Mouse (Mus musculus) heart, embryonic 11.5 days (tissue): ENCODE measurements around the gene Iqcf5. TPM values are rescaled to one million over a fixed set of nuclear protein-coding genes. Genes with fewer than 3 reads are reported as not detected.
"Not testable (repeated sequence)": the region's sequence is repeated elsewhere in the genome, so short reads cannot be mapped to it uniquely, and the experiment has no call there.

ENCODE experiments used
- ATAC-seq: fragments of 200-750 bp; cut with Nextera tagmentation; replicated peaks from 2 replicates; pipeline ENCODE4 v1.8.0; 2017; ENCODE audit warnings: moderate library complexity; ENCODE audit not compliant: insufficient number of reproducible peaks, low FRiP score, low TSS enrichment
- H3K27ac ChIP-seq: fragments of 300-500 bp; sonication (generic); 2 replicates; pipeline ENCODE4 v1.5.1; 2014; ENCODE audit warnings: mild to moderate bottlenecking, low read depth, low read length
- H3K27me3 ChIP-seq: fragments of 300-500 bp; sonication (generic); 2 replicates; pipeline ENCODE4 v1.6.1; 2014; ENCODE audit warnings: mild to moderate bottlenecking, low read length, mixed read lengths; ENCODE audit not compliant: control insufficient read depth, insufficient read depth
- H3K36me3 ChIP-seq: fragments of 300-500 bp; sonication (generic); 2 replicates; pipeline ENCODE4 v1.6.1; 2014; ENCODE audit warnings: mild to moderate bottlenecking, low read length, moderate library complexity, mixed read lengths; ENCODE audit not compliant: control insufficient read depth, insufficient read depth
- H3K4me1 ChIP-seq: fragments of 300-500 bp; sonication (generic); 2 replicates; pipeline ENCODE4 v1.6.1; 2014; ENCODE audit warnings: low read length; ENCODE audit not compliant: control insufficient read depth, insufficient read depth
- H3K4me2 ChIP-seq: fragments of 300-500 bp; sonication (generic); 2 replicates; pipeline ENCODE4 v1.6.1; 2014; ENCODE audit warnings: mild to moderate bottlenecking, moderate library complexity
- H3K4me3 ChIP-seq: fragments of 300-500 bp; sonication (generic); 2 replicates; pipeline ENCODE4 v1.5.1; 2014; ENCODE audit warnings: low read depth, low read length
- H3K9ac ChIP-seq: fragments of 300-500 bp; sonication (generic); 2 replicates; pipeline ENCODE4 v1.6.1; 2014; ENCODE audit warnings: mild to moderate bottlenecking, low read depth, low read length, moderate library complexity
- H3K9me3 ChIP-seq: fragments of 300-500 bp; sonication (generic); replicated peaks from 2 replicates; pipeline ENCODE4 v1.6.1; 2016; ENCODE audit warnings: low read length; ENCODE audit not compliant: control insufficient read depth
- WGBS: fragments of 180-500 bp; shearing (Covaris S2); extraction: QIAGEN DNeasy Blood & Tissue Kit; methylation state at CpG from one replicate; pipeline ENCODE4 v1.1.7; 2014; ENCODE audit not compliant: insufficient replicate concordance; 5-methylcytosine and 5-hydroxymethylcytosine counted together
- polyA plus RNA-seq: library from polyadenylated mRNA; unstranded; fragments of >200 nt; fragmentation: Nextera tagmentation; extraction: Ambion mirVana; gene quantifications from 2 replicates; pipeline ENCODE4 v1.2.1, GENCODE M21; 2014

Iqcf5 gene
- polyA plus RNA-seq, 1 experiment from 2014 or later: not detected

GRCm38 (mm10) chr9:106485076-106485475 is 29.3 kb upstream of the Iqcf5 start:
- H3K4me3 ChIP-seq: no peak overlapping the region
- no peaks in the 10 kb centered on the region for H3K4me1 ChIP-seq
- no peaks in the 10 kb centered on the region for H3K9me3 ChIP-seq
- H3K9ac ChIP-seq: no peak overlapping the region
- H3K27me3 ChIP-seq: no peaks in the 10 kb centered on the region
- peaks cover 21% of the 10 kb centered on the region for H3K36me3 ChIP-seq
- no peak overlapping the region for H3K4me2 ChIP-seq
- no peak for ATAC-seq
- H3K27ac ChIP-seq: no peak overlapping the region
- WGBS: 79% methylated on average over 10 of the region's 10 CpGs

GRCm38 (mm10) chr9:106487602-106488001 is 26.8 kb upstream of the Iqcf5 start:
- H3K27me3 ChIP-seq, ATAC-seq, H3K4me1 ChIP-seq, H3K4me2 ChIP-seq, H3K9me3 ChIP-seq, H3K4me3 ChIP-seq, H3K27ac ChIP-seq, H3K9ac ChIP-seq: not testable (repeated sequence)
- 77% methylated on average over 6 of the region's 6 CpGs for WGBS
- H3K36me3 ChIP-seq: peaks cover 21% of the 10 kb centered on the region

- no peaks in the 10 kb centered on the region for H3K36me3 ChIP-seq
- no peaks in the 10 kb centered on the region for H3K4me1 ChIP-seq
- no peak within 1 kb of the TSS for H3K4me3 ChIP-seq
- no peak for ATAC-seq
- no peaks in the 10 kb centered on the region for H3K9me3 ChIP-seq
- H3K9ac ChIP-seq: no peak within 1 kb of the TSS
- H3K27me3 ChIP-seq: peaks cover 3% of the 10 kb centered on the region; the same call in 1 of the 2 replicates
- no peak within 1 kb of the TSS for H3K27ac ChIP-seq
- H3K4me2 ChIP-seq: no peak within 1 kb of the TSS
- WGBS: 82% methylated on average over 6 of the region's 6 CpGs
Observed at GRCm38 (mm10) chr9:106499667-106500066, 14.7 kb upstream of the Iqcf5 start, which contains the start of gene Iqcf1. Iqcf1 (plus strand) TSS chr9:106499967.

GRCm38 (mm10) chr9:106501846-106502245 is 12.5 kb upstream of the Iqcf5 start:
- Histone ChIP-seq H3K9ac (no peak overlapping the region), H3K4me3 (no peak overlapping the region), H3K4me2 (no peak overlapping the region), H3K27me3 (peaks cover 5% of the 10 kb centered on the region), H3K4me1 (no peaks in the 10 kb centered on the region), H3K9me3 (no peaks in the 10 kb centered on the region), H3K36me3 (no peaks in the 10 kb centered on the region), H3K27ac (no peak overlapping the region)
- 84% methylated on average over 22 of the region's 22 CpGs for WGBS
- ATAC-seq: no peak

GRCm38 (mm10) chr9:106504246-106504645 is 10.1 kb upstream of the Iqcf5 start:
- H3K9ac ChIP-seq: no peak overlapping the region

GRCm38 (mm10) chr9:106509356-106509755 is 5.0 kb upstream of the Iqcf5 start:
- H3K36me3 ChIP-seq: no peaks in the 10 kb centered on the region
- no peak overlapping the region for H3K4me2 ChIP-seq
- no peak for ATAC-seq
- H3K9me3 ChIP-seq: no peaks in the 10 kb centered on the region
- H3K4me1 ChIP-seq: peaks cover 8% of the 10 kb centered on the region
- H3K27me3 ChIP-seq: peaks cover 5% of the 10 kb centered on the region; the same call in 1 of the 2 replicates
- H3K4me3 ChIP-seq: no peak overlapping the region
- H3K27ac ChIP-seq: no peak overlapping the region
- WGBS: 86% methylated on average over 10 of the region's 10 CpGs
- H3K9ac ChIP-seq: no peak overlapping the region

More at GRCm38 (mm10) chr9:106504246-106504645, 10.1 kb upstream of the Iqcf5 start:
- Histone ChIP-seq H3K4me1 (no peaks in the 10 kb centered on the region), H3K27ac (no peak overlapping the region), H3K27me3 (peaks cover 5% of the 10 kb centered on the region), H3K9me3 (no peaks in the 10 kb centered on the region), H3K4me2 (no peak overlapping the region), H3K4me3 (no peak overlapping the region), H3K36me3 (no peaks in the 10 kb centered on the region)
- no peak for ATAC-seq
- WGBS: 68% methylated on average over 6 of the region's 6 CpGs

GRCm38 (mm10) chr9:106512729-106513450 is 1.5 kb upstream of the Iqcf5 start:
- H3K27ac ChIP-seq: no peak overlapping the region
- no peak for ATAC-seq
- H3K9ac ChIP-seq: no peak overlapping the region
- H3K4me3 ChIP-seq: no peak overlapping the region
- H3K4me1 ChIP-seq: peaks cover 8% of the 10 kb centered on the region
- H3K27me3 ChIP-seq: peaks cover 3% of the 10 kb centered on the region; the same call in 1 of the 2 replicates
- WGBS: 41% methylated on average over 13 of the region's 13 CpGs
- no peaks in the 10 kb centered on the region for H3K36me3 ChIP-seq
- H3K4me2 ChIP-seq: no peak overlapping the region
- H3K9me3 ChIP-seq: no peaks in the 10 kb centered on the region

GRCm38 (mm10) chr9:106513566-106513965 is 807 bp upstream of the Iqcf5 start:
- Histone ChIP-seq H3K9ac (no peak overlapping the region), H3K36me3 (no peaks in the 10 kb centered on the region), H3K4me2 (no peak overlapping the region), H3K4me1 (peaks cover 8% of the 10 kb centered on the region), H3K4me3 (no peak overlapping the region), H3K27me3 (peaks cover 3% of the 10 kb centered on the region; the same call in 1 of the 2 replicates), H3K27ac (no peak overlapping the region), H3K9me3 (no peaks in the 10 kb centered on the region)
- ATAC-seq: no peak
- 68% methylated on average over 6 of the region's 6 CpGs for WGBS

GRCm38 (mm10) chr9:106519433-106519832 is 5.1 kb downstream of the Iqcf5 start:
- no peak overlapping the region for H3K4me2 ChIP-seq
- no peak overlapping the region for H3K9ac ChIP-seq
- no peaks in the 10 kb centered on the region for H3K4me1 ChIP-seq
- H3K27me3 ChIP-seq: peaks cover 4% of the 10 kb centered on the region
- H3K9me3 ChIP-seq: no peaks in the 10 kb centered on the region
- no peak overlapping the region for H3K4me3 ChIP-seq
- no peaks in the 10 kb centered on the region for H3K36me3 ChIP-seq
- no peak for ATAC-seq
- no peak overlapping the region for H3K27ac ChIP-seq
- 65% methylated on average over 2 of the region's 2 CpGs for WGBS
